Mouse (Mus musculus) midbrain, embryonic 16.5 days (tissue): ENCODE results near the gene Atf3. TPM values are rescaled to one million over a fixed set of nuclear protein-coding genes. Genes with fewer than 3 reads are reported as not detected.

ENCODE experiments used
- ATAC-seq: fragments of 200-750 bp; cut with Nextera tagmentation; 2 replicates; pipeline ENCODE4 v1.8.0; 2017; ENCODE audit warnings: moderate TSS enrichment
- H3K27ac ChIP-seq: fragments of 300-500 bp; sonication (generic); 2 replicates; pipeline ENCODE4 v1.5.1; 2014; ENCODE audit warnings: mild to moderate bottlenecking, low read length, mixed read lengths
- H3K27me3 ChIP-seq: fragments of 300-500 bp; sonication (generic); 2 replicates; pipeline ENCODE4 v1.6.1; 2014; ENCODE audit warnings: low read depth, low read length, mixed read lengths; ENCODE audit not compliant: control insufficient read depth, insufficient read depth
- H3K36me3 ChIP-seq: fragments of 300-500 bp; sonication (generic); 2 replicates; pipeline ENCODE4 v1.6.1; 2014; ENCODE audit warnings: mild to moderate bottlenecking, low read length, moderate library complexity, mixed read lengths; ENCODE audit not compliant: control insufficient read depth, insufficient read depth
- H3K4me1 ChIP-seq: fragments of 300-500 bp; sonication (generic); 2 replicates; pipeline ENCODE4 v1.6.1; 2014; ENCODE audit warnings: mild to moderate bottlenecking, low read length, mixed read lengths; ENCODE audit not compliant: control insufficient read depth, insufficient read depth
- H3K4me2 ChIP-seq: fragments of 300-500 bp; sonication (generic); 2 replicates; pipeline ENCODE4 v1.6.1; 2014; ENCODE audit warnings: mild to moderate bottlenecking, low read length, mixed read lengths
- H3K4me3 ChIP-seq: fragments of 300-500 bp; sonication (generic); 2 replicates; pipeline ENCODE4 v1.5.1; 2014; ENCODE audit warnings: low read depth, mild to moderate bottlenecking, low read length, moderate library complexity, mixed read lengths
- H3K9ac ChIP-seq: fragments of 300-500 bp; sonication (generic); 2 replicates; pipeline ENCODE4 v1.6.1; 2014; ENCODE audit warnings: low read depth, low read length, mixed read lengths
- H3K9me3 ChIP-seq: fragments of 300-500 bp; sonication (generic); replicated peaks from 2 replicates; pipeline ENCODE4 v1.6.1; 2014; ENCODE audit warnings: mild to moderate bottlenecking, low read length, mixed read lengths; ENCODE audit not compliant: control insufficient read depth, poor library complexity, severe bottlenecking
- WGBS: fragments of 180-500 bp; shearing (Covaris S2); extraction: QIAGEN DNeasy Blood & Tissue Kit; methylation state at CpG from one replicate; pipeline ENCODE4 v1.1.7; 2014; 5-methylcytosine and 5-hydroxymethylcytosine counted together
- polyA plus RNA-seq: library from polyadenylated mRNA; unstranded; fragments of >200 nt; fragmentation: Nextera tagmentation; extraction: Ambion mirVana; gene quantifications from 2 replicates; pipeline ENCODE4 v1.2.1, GENCODE M21; 2015

Gene Atf3
- polyA plus RNA-seq, 1 experiment from 2014 or later, result 1.6 TPM

- Histone ChIP-seq H3K27me3 (no peaks in the 10 kb centered on the region), H3K36me3 (peaks cover 6% of the 10 kb centered on the region; the same call in 1 of the 2 replicates), H3K4me2 (no peak overlapping the region), H3K4me3 (no peak overlapping the region), H3K27ac (no peak overlapping the region), H3K4me1 (no peaks in the 10 kb centered on the region), H3K9ac (no peak overlapping the region), H3K9me3 (0 out of 2 replicates have a peak, but pooled peaks cover under 1% of the 10 kb centered on the region)
- WGBS, result 84% methylated on average over 1 of the region's 1 CpGs
- no peak for ATAC-seq
Measured at GRCm38 (mm10) chr1:191241574-191241973, 23.7 kb upstream of the Atf3 start.

GRCm38 (mm10) chr1:191239602-191240001 lies 21.8 kb upstream of the Atf3 start:
- no peaks in the 10 kb centered on the region for H3K9me3 ChIP-seq
- H3K4me2 ChIP-seq, result no peak overlapping the region
- H3K27me3 ChIP-seq, result no peaks in the 10 kb centered on the region
- no peak for ATAC-seq
- H3K27ac ChIP-seq, result no peak overlapping the region
- no peaks in the 10 kb centered on the region for H3K36me3 ChIP-seq
- 87% methylated on average over 4 of the region's 4 CpGs for WGBS
- H3K4me3 ChIP-seq, result no peak overlapping the region
- H3K9ac ChIP-seq, result no peak overlapping the region
- no peaks in the 10 kb centered on the region for H3K4me1 ChIP-seq

- WGBS, result 83% methylated on average over 6 of the region's 6 CpGs
- no peaks in the 10 kb centered on the region; the same call in 1 of the 2 replicates for H3K9me3 ChIP-seq
- ATAC-seq, result no peak
- no peaks in the 10 kb centered on the region for H3K36me3 ChIP-seq
- no peaks in the 10 kb centered on the region for H3K4me1 ChIP-seq
- no peak overlapping the region for H3K27ac ChIP-seq
- no peak overlapping the region for H3K9ac ChIP-seq
- H3K27me3 ChIP-seq, result no peaks in the 10 kb centered on the region
- no peak overlapping the region for H3K4me2 ChIP-seq
- no peak overlapping the region for H3K4me3 ChIP-seq
Measured at GRCm38 (mm10) chr1:191235788-191236542, 18.1 kb upstream of the Atf3 start.

- Histone ChIP-seq H3K4me2 (no peak overlapping the region), H3K36me3 (no peaks in the 10 kb centered on the region), H3K9ac (no peak overlapping the region), H3K27ac (no peak overlapping the region), H3K4me1 (no peaks in the 10 kb centered on the region), H3K9me3 (no peaks in the 10 kb centered on the region; the same call in 1 of the 2 replicates), H3K4me3 (no peak overlapping the region), H3K27me3 (no peaks in the 10 kb centered on the region)
- WGBS, result 94% methylated on average over 4 of the region's 4 CpGs
- no peak for ATAC-seq
Measured at GRCm38 (mm10) chr1:191234837-191235236, 17.0 kb upstream of the Atf3 start.

- 80% methylated on average over 6 of the region's 6 CpGs for WGBS
Measured at GRCm38 (mm10) chr1:191230355-191230931, 12.6 kb upstream of the Atf3 start.

GRCm38 (mm10) chr1:191226570-191226969 lies 8.7 kb upstream of the Atf3 start:
- Histone ChIP-seq H3K9ac (no peak overlapping the region), H3K27me3 (no peaks in the 10 kb centered on the region), H3K4me2 (no peak overlapping the region), H3K9me3 (no peaks in the 10 kb centered on the region; the same call in 1 of the 2 replicates), H3K4me3 (no peak overlapping the region), H3K4me1 (peaks cover 13% of the 10 kb centered on the region), H3K27ac (no peak overlapping the region), H3K36me3 (no peaks in the 10 kb centered on the region)
- 85% methylated on average over 2 of the region's 2 CpGs for WGBS
- ATAC-seq, result no peak

More at GRCm38 (mm10) chr1:191230355-191230931, 12.6 kb upstream of the Atf3 start:
- Histone ChIP-seq H3K4me2 (no peak overlapping the region), H3K9ac (no peak overlapping the region), H3K27ac (no peak overlapping the region), H3K36me3 (no peaks in the 10 kb centered on the region), H3K4me1 (peaks cover 3% of the 10 kb centered on the region; the same call in 1 of the 2 replicates), H3K4me3 (no peak overlapping the region), H3K27me3 (no peaks in the 10 kb centered on the region), H3K9me3 (no peaks in the 10 kb centered on the region; the same call in 1 of the 2 replicates)
- ATAC-seq, result no peak

- ATAC-seq, result no peak
- H3K4me3 ChIP-seq, result no peak overlapping the region
- H3K9me3 ChIP-seq, result no peaks in the 10 kb centered on the region
- no peaks in the 10 kb centered on the region for H3K27me3 ChIP-seq
- no peaks in the 10 kb centered on the region for H3K36me3 ChIP-seq
- no peak overlapping the region for H3K27ac ChIP-seq
- WGBS, result 93% methylated on average over 2 of the region's 2 CpGs
- no peak overlapping the region for H3K4me2 ChIP-seq
- H3K9ac ChIP-seq, result no peak overlapping the region
- peaks cover 13% of the 10 kb centered on the region for H3K4me1 ChIP-seq
Measured at GRCm38 (mm10) chr1:191225771-191226170, 7.9 kb upstream of the Atf3 start.

- peak; percentile 29; the same call in 1 of the 2 replicates for ATAC-seq
- Histone ChIP-seq H3K9me3 (no peaks in the 10 kb centered on the region), H3K4me1 (peaks cover 13% of the 10 kb centered on the region), H3K4me2 (peak overlapping the region; percentile 92), H3K27me3 (no peaks in the 10 kb centered on the region), H3K4me3 (peak overlapping the region; percentile 73), H3K9ac (peak overlapping the region; percentile 86), H3K36me3 (no peaks in the 10 kb centered on the region), H3K27ac (no peak overlapping the region)
- 52% methylated on average over 9 of the region's 9 CpGs for WGBS
Measured at GRCm38 (mm10) chr1:191224981-191225703, 7.3 kb upstream of the Atf3 start.
